14 mouse cellular contexts compared by ENCODE assay signal in the genomic region with DNA sequence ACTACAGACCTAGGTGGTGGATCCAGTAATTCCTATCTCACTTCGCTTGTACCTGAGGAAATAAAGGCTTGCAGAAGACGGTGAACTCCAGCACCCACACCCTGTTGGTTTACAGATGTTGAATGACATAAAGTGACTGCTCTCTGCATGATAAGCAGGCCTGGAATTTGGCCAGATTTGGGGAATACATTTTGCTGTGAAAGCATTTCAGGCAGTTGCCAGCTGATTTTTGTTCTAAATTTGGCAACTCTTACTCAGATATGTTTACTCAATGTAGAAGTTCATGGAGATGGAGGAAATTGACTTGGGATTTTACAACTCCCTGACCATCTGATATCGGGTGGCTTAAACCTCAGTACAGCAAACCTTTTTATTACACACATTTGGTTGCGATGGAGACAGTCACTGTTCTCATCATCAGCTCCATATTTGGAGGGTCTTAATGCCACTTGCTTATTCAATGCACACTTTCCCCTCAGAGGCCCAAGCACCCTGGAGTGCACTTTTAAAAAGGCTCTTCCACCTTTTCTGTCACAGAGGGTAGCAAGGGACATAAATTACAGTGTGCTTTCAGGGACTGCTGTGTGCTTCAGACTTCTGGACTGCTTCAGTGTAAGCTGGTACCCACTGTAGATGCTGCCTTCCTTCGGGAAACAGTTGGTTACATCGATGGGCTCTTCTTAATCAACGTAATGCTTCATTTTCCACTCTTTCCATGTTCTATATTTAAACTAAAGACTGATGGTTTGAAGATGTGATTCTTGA.
DNase-seq lines count a peak whose midpoint lies in the region; ATAC-seq lines count a peak whose summit lies in the region.
"Had no signal": no experiment of that assay in that cellular context is flagged by ENCODE, and none has a peak within 500 bp of the region (broad histone marks: within the 10 kb centered on the region; RNA-seq: fewer than 3 reads in every experiment).

No protein-coding gene starts in this region.

- H3K9me3 ChIP-seq in midbrain, embryonic 13.5 days: no peaks in the 10 kb centered on the region
- H3K9me3 ChIP-seq in midbrain, embryonic 11.5 days (ENCODE audit: control insufficient read depth, low read length): no peaks in the 10 kb centered on the region
- H3K9me3 ChIP-seq in neural tube, embryonic 15.5 days (replicated peaks): no peaks in the 10 kb centered on the region
- H3K9me3 ChIP-seq: embryonic facial prominence, embryonic 13.5 days; heart, embryonic 12.5 days; limb, embryonic 12.5 days had no signal

- H3K9ac ChIP-seq in midbrain, embryonic 13.5 days (replicated peaks): no peak overlapping the region
- H3K9ac ChIP-seq in midbrain, embryonic 11.5 days (ENCODE audit: low read length): no peak overlapping the region
- H3K9ac ChIP-seq in neural tube, embryonic 15.5 days (replicated peaks): no peak overlapping the region
- H3K9ac ChIP-seq: embryonic facial prominence, embryonic 13.5 days; heart, embryonic 12.5 days; limb, embryonic 12.5 days had no signal

- WGBS in midbrain, embryonic 13.5 days: 86% methylated on average over 7 of the region's 7 CpGs
- 91% methylated on average over 7 of the region's 7 CpGs for WGBS in midbrain, embryonic 11.5 days
- 43% methylated on average over 7 of the region's 7 CpGs for WGBS in neural tube, embryonic 15.5 days

- no peak overlapping the region for H3K27ac ChIP-seq in midbrain, embryonic 13.5 days
- no peak overlapping the region for H3K27ac ChIP-seq in midbrain, embryonic 11.5 days (ENCODE audit: low read depth, low read length)
- H3K27ac ChIP-seq in neural tube, embryonic 15.5 days (replicated peaks): peak overlapping the region; percentile 4; the same call in 1 of the 2 replicates
- H3K27ac ChIP-seq: embryonic facial prominence, embryonic 13.5 days; limb, embryonic 12.5 days had no signal

- H3K4me3 ChIP-seq in midbrain, embryonic 13.5 days (replicated peaks): no peak overlapping the region
- H3K4me3 ChIP-seq in midbrain, embryonic 11.5 days (ENCODE audit: low read depth, low read length): no peak overlapping the region
- H3K4me3 ChIP-seq in neural tube, embryonic 15.5 days (replicated peaks): no peak overlapping the region
- H3K4me3 ChIP-seq: embryonic facial prominence, embryonic 13.5 days; heart, embryonic 12.5 days; limb, embryonic 12.5 days had no signal

- no peaks in the 10 kb centered on the region for H3K36me3 ChIP-seq in midbrain, embryonic 13.5 days
- H3K36me3 ChIP-seq in midbrain, embryonic 11.5 days (ENCODE audit: control insufficient read depth, insufficient read depth, low read length): no peaks in the 10 kb centered on the region
- no peaks in the 10 kb centered on the region for H3K36me3 ChIP-seq in neural tube, embryonic 15.5 days
- H3K36me3 ChIP-seq: embryonic facial prominence, embryonic 13.5 days; G1E; heart, embryonic 12.5 days; limb, embryonic 12.5 days had no signal

- H3K27me3 ChIP-seq in midbrain, embryonic 13.5 days: no peaks in the 10 kb centered on the region
- no peaks in the 10 kb centered on the region for H3K27me3 ChIP-seq in midbrain, embryonic 11.5 days (ENCODE audit: control insufficient read depth, insufficient read depth, low read length)
- no peaks in the 10 kb centered on the region for H3K27me3 ChIP-seq in neural tube, embryonic 15.5 days (replicated peaks)
- H3K27me3 ChIP-seq: embryonic facial prominence, embryonic 13.5 days; heart, embryonic 12.5 days; limb, embryonic 12.5 days had no signal

- ATAC-seq in midbrain, embryonic 13.5 days: peak; percentile 43
- no peak for ATAC-seq in midbrain, embryonic 11.5 days (ENCODE audit: low FRiP score)
- peak; percentile 58 for ATAC-seq in neural tube, embryonic 15.5 days (ENCODE audit: low FRiP score)
- ATAC-seq in megakaryocyte progenitor cell, adult 5-6 weeks (replicated peaks; ENCODE audit: poor library complexity): no peak
- ATAC-seq: intestine, postnatal 0 days had no signal

- H3K4me1 ChIP-seq in midbrain, embryonic 13.5 days (replicated peaks): peaks cover 6% of the 10 kb centered on the region; the same call in 1 of the 2 replicates
- no peaks in the 10 kb centered on the region for H3K4me1 ChIP-seq in midbrain, embryonic 11.5 days (ENCODE audit: control insufficient read depth, insufficient read depth, low read length)
- H3K4me1 ChIP-seq in neural tube, embryonic 15.5 days: peaks cover 9% of the 10 kb centered on the region
- H3K4me1 ChIP-seq: limb, embryonic 12.5 days had no signal

- DNase-seq in cerebellum, adult 18-20 months: peak; percentile 12 to 18
- no peak for DNase-seq in cerebellum, adult 11-12 months
- peak; percentile 35 for DNase-seq in heart, postnatal 4 days
- no peak for DNase-seq in heart, postnatal 25 days (ENCODE audit: low spot score)
- no peak for DNase-seq in midbrain, embryonic 11.5 days (ENCODE audit: low spot score, missing footprints)
- DNase-seq: lung, postnatal 14 days had no signal

- H3K4me2 ChIP-seq in midbrain, embryonic 13.5 days (replicated peaks): no peak overlapping the region
- H3K4me2 ChIP-seq in midbrain, embryonic 11.5 days: no peak overlapping the region
- H3K4me2 ChIP-seq in neural tube, embryonic 15.5 days: no peak overlapping the region
- H3K4me2 ChIP-seq: embryonic facial prominence, embryonic 13.5 days; heart, embryonic 12.5 days; limb, embryonic 12.5 days had no signal

- intact Hi-C loops in heart, postnatal 25 days (cut with DNase I): no loop called here

Comparison
In these comparisons a context has a peak if more than half of its experiments do, and no peak if none do; other contexts are left out.
1. DNase-seq: peak in cerebellum, adult 18-20 months (2 of 2) and heart, postnatal 4 days (single experiment); none in cerebellum, adult 11-12 months (single experiment), heart, postnatal 25 days (single experiment) and midbrain, embryonic 11.5 days (single experiment).
2. ATAC-seq: peak in midbrain, embryonic 13.5 days (single experiment) and neural tube, embryonic 15.5 days (single experiment); none in midbrain, embryonic 11.5 days (single experiment) and megakaryocyte progenitor cell, adult 5-6 weeks (single experiment).